Mouse (Mus musculus): Measurements from ENCODE around the gene Grm4. TPM values are rescaled to one million over a fixed set of nuclear protein-coding genes. Genes with fewer than 3 reads are reported as not detected.

Gene Grm4
- total RNA-seq, 2 experiments from 2014 or later, result not detected

DNA sequence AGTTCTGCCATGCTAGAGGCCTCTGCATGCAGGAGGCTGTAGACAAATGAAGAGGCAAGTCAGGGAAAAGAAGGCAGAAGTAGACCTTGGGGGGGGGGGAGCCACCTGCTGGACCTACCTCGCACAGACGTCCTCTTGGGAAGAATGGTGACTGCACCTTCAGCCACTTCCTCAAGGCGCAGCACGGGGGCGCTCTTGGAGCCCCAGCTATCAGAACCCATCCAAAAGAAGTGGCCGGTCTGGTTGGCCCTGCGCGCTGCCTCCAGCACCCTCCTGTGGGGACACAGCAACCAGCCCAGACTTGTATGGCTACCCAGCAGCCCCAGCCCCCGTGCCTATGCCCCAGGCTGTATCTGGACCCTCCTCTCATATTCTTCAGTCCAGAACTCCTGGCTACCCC, 69.4 kb downstream of the Grm4 start:
- no peak for ATAC-seq (ENCODE audit: poor library complexity, severe bottlenecking)

- ATAC-seq (ENCODE audit: poor library complexity, severe bottlenecking), result no peak
These were observed 70.0 kb downstream of the Grm4 start for GRCm38 (mm10) chr17:27451216-27451615.

DNA sequence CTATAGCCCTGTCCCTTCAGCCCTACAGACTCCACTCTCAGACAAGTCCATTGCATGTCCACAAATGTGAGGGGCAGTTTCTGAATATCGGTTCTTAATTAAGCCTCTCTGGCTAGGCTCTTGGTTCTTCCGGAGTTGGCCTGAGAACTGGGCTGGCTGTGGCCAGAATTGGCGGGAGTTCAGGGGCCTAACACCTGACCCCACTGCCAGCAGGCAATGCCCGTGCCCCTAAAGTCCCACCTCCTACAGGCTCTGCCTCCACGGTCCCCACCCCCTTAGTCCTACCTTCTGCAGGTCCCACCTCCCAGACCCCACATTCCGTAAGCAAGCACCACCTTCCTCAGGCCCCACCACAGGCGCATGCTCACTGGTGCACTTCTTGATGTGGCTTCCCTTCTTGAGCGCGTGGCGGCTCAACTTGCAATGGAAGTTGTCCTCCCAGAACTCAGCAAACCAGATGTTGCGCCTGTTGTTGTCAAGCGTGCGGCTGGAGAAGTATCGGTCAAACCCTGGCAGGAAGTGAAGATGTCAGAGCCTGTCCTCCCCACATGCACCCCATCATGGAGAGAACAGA, 71.4 kb downstream of the Grm4 start:
- no peak for ATAC-seq (ENCODE audit: poor library complexity, severe bottlenecking)

GRCm38 (mm10) chr17:27448749-27449148, 72.5 kb downstream of the Grm4 start:
- no peak for ATAC-seq (ENCODE audit: poor library complexity, severe bottlenecking)

DNA sequence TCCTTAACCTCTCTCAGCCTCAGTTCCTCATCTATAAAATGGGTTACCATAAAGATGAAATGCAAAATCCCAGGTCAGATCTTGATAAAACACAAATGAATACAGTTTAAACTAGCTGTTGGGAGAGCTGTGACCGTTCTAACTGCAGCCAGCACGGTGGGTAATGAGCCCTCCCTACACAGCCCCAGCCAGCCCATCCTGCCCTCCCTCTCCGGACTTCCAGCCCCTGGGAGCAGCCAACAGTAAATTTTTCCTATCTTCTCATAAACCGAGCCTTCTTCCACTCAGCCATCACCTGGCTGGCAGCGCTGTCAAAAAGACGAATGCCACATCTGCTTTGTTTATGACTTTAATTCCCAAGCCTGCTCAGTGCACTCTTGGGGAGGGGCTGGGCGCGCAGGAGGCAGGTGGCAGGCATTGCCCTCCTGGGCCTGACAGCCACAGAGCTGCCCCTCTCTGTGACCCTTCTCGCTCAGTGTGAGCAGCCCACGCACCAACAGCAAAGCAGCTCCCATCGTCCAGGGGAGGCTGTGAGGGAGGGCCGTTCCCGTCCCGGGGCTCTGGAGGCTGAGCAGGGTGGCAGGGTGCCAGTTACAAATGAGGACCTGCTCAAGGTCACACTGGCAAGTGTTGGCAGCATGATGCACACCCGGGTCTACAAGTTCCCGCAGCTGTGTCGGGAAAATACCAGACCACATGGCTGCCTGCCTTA, 75.7 kb downstream of the Grm4 start:
- ATAC-seq (ENCODE audit: poor library complexity, severe bottlenecking), result no peak

GRCm38 (mm10) chr17:27442538-27443113, 78.6 kb downstream of the Grm4 start:
- no peak for ATAC-seq (ENCODE audit: poor library complexity, severe bottlenecking)

GRCm38 (mm10) chr17:27441778-27442177, 79.4 kb downstream of the Grm4 start:
- ATAC-seq (ENCODE audit: poor library complexity, severe bottlenecking), result no peak

DNA sequence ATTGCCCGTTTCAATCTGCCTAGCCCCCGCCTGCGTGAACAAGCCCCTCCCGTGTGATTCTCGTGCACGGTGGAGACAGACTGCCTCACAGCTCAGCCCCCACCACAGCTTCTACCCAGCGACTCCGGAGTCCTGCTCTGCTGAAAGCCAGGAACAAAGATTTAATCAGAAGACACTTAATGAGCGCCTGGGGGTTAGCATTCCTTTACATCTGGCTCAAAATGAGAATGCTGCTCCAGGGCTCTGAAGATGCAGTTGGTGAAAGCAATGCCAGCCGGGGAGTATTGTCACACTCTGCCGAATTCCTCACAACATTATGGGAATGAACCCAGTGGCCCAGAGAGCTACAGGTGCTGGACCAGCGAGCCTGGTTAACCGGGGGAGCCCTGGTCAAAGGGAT, 85.4 kb downstream of the Grm4 start:
- no peak for ATAC-seq (ENCODE audit: poor library complexity, severe bottlenecking)

- no peak for ATAC-seq (ENCODE audit: poor library complexity, severe bottlenecking)
These were observed 86.0 kb downstream of the Grm4 start for GRCm38 (mm10) chr17:27435225-27435624.

GRCm38 (mm10) chr17:27434066-27434465, 87.1 kb downstream of the Grm4 start:
- no peak for ATAC-seq (ENCODE audit: poor library complexity, severe bottlenecking)

- ATAC-seq (ENCODE audit: poor library complexity, severe bottlenecking), result no peak
These were observed 88.0 kb downstream of the Grm4 start for GRCm38 (mm10) chr17:27433179-27433680.

GRCm38 (mm10) chr17:27432145-27432650, 89.0 kb downstream of the Grm4 start:
- ATAC-seq (ENCODE audit: poor library complexity, severe bottlenecking), result no peak

- no peak for ATAC-seq (ENCODE audit: poor library complexity, severe bottlenecking)
These were observed 90.0 kb downstream of the Grm4 start for GRCm38 (mm10) chr17:27431049-27431839.

DNA sequence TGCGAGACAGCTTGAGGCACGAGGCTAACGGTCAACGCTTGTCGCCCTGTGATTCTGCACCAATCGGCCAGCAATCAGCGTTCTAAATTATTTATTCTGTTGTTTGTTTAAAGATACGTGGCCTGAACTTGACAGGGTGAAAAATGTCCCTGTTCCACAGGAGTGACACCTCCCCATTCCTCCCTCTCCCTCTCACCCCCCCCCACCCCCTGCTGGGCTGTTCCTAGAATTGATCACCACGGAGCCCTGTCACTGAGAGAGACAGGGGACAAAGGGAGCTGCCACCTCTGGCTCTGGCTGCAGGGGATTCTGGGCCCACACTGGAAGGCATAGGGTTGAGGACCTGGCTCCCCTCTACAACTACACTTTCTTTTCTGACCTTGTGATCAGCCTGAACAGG, 91.4 kb downstream of the Grm4 start:
- no peak for ATAC-seq (ENCODE audit: poor library complexity, severe bottlenecking)

GRCm38 (mm10) chr17:27425016-27425415, 96.2 kb downstream of the Grm4 start:
- ATAC-seq (ENCODE audit: poor library complexity, severe bottlenecking), result no peak

DNA sequence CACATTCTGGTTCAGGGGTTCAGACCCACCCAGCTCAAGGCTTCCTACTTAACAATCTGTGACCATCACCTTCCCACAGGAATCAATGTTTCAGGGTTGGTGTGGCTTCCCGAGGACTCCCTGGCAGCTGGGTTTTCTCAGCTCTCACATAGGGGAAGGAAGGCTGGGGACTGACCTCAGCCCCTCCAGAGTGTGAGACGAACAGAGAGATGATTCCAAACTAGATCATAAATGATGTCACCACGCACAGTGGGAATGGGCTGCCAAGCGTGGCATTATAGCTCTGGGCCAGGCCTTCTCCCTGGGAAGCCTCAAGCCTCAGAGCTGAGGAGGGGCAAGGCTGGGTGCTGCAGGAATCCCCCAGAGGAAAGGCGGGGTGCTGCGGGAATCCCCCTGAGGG, 96.8 kb downstream of the Grm4 start:
- ATAC-seq (ENCODE audit: poor library complexity, severe bottlenecking), result no peak

- ATAC-seq (ENCODE audit: poor library complexity, severe bottlenecking), result no peak
These were observed 98.3 kb downstream of the Grm4 start for GRCm38 (mm10) chr17:27422726-27423381.

DNA sequence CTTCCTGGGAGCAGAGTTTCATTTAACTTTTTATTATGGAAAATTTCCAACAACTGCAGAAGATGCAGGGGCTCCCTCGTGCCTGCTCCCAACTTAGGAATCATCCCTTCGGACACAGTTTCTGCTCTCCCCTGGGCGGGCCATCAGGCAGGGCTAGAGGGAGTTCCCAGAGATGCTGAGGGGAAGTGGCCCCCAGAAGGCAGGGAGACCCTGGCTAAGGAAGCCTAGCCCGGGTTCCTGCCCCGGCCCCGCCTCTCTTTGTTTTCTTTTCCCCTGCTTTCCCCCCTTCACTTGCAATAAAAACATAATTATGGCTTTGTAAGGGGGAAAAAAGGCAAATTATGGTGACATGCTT, 98.9 kb downstream of the Grm4 start:
- no peak for ATAC-seq (ENCODE audit: poor library complexity, severe bottlenecking)

GRCm38 (mm10) chr17:27421837-27422236, 99.4 kb downstream of the Grm4 start:
- ATAC-seq (ENCODE audit: poor library complexity, severe bottlenecking), result no peak

GRCm38 (mm10) chr17:27409006-27409405, 112.2 kb downstream of the Grm4 start:
- ATAC-seq (ENCODE audit: poor library complexity, severe bottlenecking), result no peak

DNA sequence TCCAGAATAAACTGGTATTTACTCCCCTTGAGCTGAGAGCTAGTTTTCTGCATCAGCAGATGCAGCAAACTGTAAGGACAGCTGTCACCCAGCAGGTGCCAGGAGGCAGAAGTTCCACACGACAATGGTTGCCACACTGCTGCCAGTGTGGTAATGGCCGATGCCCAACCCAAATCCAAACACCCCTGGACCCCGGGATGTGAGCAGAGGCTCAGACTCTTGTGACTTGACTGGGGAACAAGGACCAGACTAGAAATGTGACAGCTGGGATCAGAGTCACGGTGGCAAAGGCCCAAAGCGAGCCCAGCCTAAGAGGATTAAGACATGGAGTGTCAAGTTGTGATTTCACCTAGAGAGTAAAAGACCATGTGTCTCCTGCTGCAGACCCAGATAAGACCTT, 112.7 kb downstream of the Grm4 start:
- ATAC-seq (ENCODE audit: poor library complexity, severe bottlenecking), result no peak
